Mouse (Mus musculus) kidney, embryonic 14.5 days (tissue): ENCODE measurements around the gene Fam166a. TPM values are rescaled to one million over a fixed set of nuclear protein-coding genes. Genes with fewer than 3 reads are reported as not detected.
A peak's percentile ranks its signal among the peaks of the same experiment; 100 is the strongest.

ENCODE experiments used
- ATAC-seq: fragments of 200-750 bp; cut with Nextera tagmentation; 2 replicates; pipeline ENCODE4 v1.8.0; 2017; ENCODE audit warnings: moderate number of reproducible peaks, mild to moderate bottlenecking, moderate TSS enrichment, moderate library complexity; ENCODE audit not compliant: low FRiP score, low TSS enrichment
- H3K27ac ChIP-seq: fragments of 300-500 bp; sonication (generic); 2 replicates; pipeline ENCODE4 v1.5.1; 2014; ENCODE audit warnings: low read depth, mild to moderate bottlenecking, low read length, moderate library complexity, mixed read lengths
- H3K27me3 ChIP-seq: fragments of 300-500 bp; sonication (generic); 2 replicates; pipeline ENCODE4 v1.6.1; 2014; ENCODE audit warnings: mild to moderate bottlenecking, low read length; ENCODE audit not compliant: control insufficient read depth, insufficient read depth
- H3K36me3 ChIP-seq: fragments of 300-500 bp; sonication (generic); 2 replicates; pipeline ENCODE4 v1.6.1; 2014; ENCODE audit warnings: low read length, mixed read lengths; ENCODE audit not compliant: control insufficient read depth, insufficient read depth
- H3K4me1 ChIP-seq: fragments of 300-500 bp; sonication (generic); 2 replicates; pipeline ENCODE4 v1.6.1; 2014; ENCODE audit warnings: low read length, mixed read lengths; ENCODE audit not compliant: control insufficient read depth, insufficient read depth
- H3K4me2 ChIP-seq: fragments of 300-500 bp; sonication (generic); replicated peaks from 2 replicates; pipeline ENCODE4 v1.6.1; 2014; ENCODE audit warnings: low read depth, mild to moderate bottlenecking, low read length
- H3K4me3 ChIP-seq: fragments of 300-500 bp; sonication (generic); 2 replicates; pipeline ENCODE4 v1.5.1; 2014; ENCODE audit warnings: mild to moderate bottlenecking, low read length
- H3K9ac ChIP-seq: fragments of 300-500 bp; sonication (generic); 2 replicates; pipeline ENCODE4 v1.6.1; 2014; ENCODE audit warnings: low read depth, mild to moderate bottlenecking, low read length, moderate library complexity
- H3K9me3 ChIP-seq: fragments of 300-500 bp; sonication (generic); 2 replicates; pipeline ENCODE4 v1.6.1; 2016; ENCODE audit warnings: low read length; ENCODE audit not compliant: control insufficient read depth
- WGBS: fragments of 180-500 bp; shearing (Covaris S2); extraction: QIAGEN DNeasy Blood & Tissue Kit; methylation state at CpG from one replicate; pipeline ENCODE4 v1.1.7; 2014; 5-methylcytosine and 5-hydroxymethylcytosine counted together
- polyA plus RNA-seq: library from polyadenylated mRNA; unstranded; fragments of >200 nt; fragmentation: Nextera tagmentation; extraction: Ambion mirVana; gene quantifications from 2 replicates; pipeline ENCODE4 v1.2.1, GENCODE M21; 2014

Gene Fam166a
- polyA plus RNA-seq, 1 experiment from 2014 or later, result 0.55 TPM

- no peak overlapping the region for H3K4me3 ChIP-seq
- ATAC-seq, result no peak
- no peaks in the 10 kb centered on the region for H3K9me3 ChIP-seq
- H3K27ac ChIP-seq, result peak overlapping the region; percentile 6; the same call in 1 of the 2 replicates
- H3K27me3 ChIP-seq, result no peaks in the 10 kb centered on the region
- H3K4me2 ChIP-seq, result no peak overlapping the region; the same call in 1 of the 2 replicates
- peaks cover 4% of the 10 kb centered on the region; the same call in 1 of the 2 replicates for H3K4me1 ChIP-seq
- WGBS, result 81% methylated on average over 5 of the region's 5 CpGs
- H3K36me3 ChIP-seq, result peaks cover 8% of the 10 kb centered on the region; the same call in 1 of the 2 replicates
- no peak overlapping the region for H3K9ac ChIP-seq
Measured at GRCm38 (mm10) chr2:25194006-25194405, 24.5 kb upstream of the Fam166a start.

- H3K27ac ChIP-seq, result no peak overlapping the region
- H3K36me3 ChIP-seq, result peaks cover 13% of the 10 kb centered on the region
- H3K9ac ChIP-seq, result peak overlapping the region; percentile 44
- H3K9me3 ChIP-seq, result no peaks in the 10 kb centered on the region
- peak overlapping the region; percentile 56; the same call in 1 of the 2 replicates for H3K4me2 ChIP-seq
- H3K4me3 ChIP-seq, result no peak overlapping the region
- H3K27me3 ChIP-seq, result no peaks in the 10 kb centered on the region
- 87% methylated on average over 17 of the region's 17 CpGs for WGBS
- no peak for ATAC-seq
- H3K4me1 ChIP-seq, result peaks cover 4% of the 10 kb centered on the region; the same call in 1 of the 2 replicates
Measured at GRCm38 (mm10) chr2:25194486-25195171, 23.9 kb upstream of the Fam166a start.

- peak overlapping the region; percentile 83; the same call in 1 of the 2 replicates for H3K27ac ChIP-seq
- peaks cover 4% of the 10 kb centered on the region; the same call in 1 of the 2 replicates for H3K4me1 ChIP-seq
- no peaks in the 10 kb centered on the region for H3K27me3 ChIP-seq
- WGBS, result 19% methylated on average over 55 of the region's 55 CpGs
- ATAC-seq, result 0 out of 2 replicates have a peak, but pooled peaks have one; percentile 13
- H3K9ac ChIP-seq, result peak overlapping the region; percentile 44; the same call in 1 of the 2 replicates
- peak overlapping the region; percentile 31 for H3K4me3 ChIP-seq
- peaks cover 22% of the 10 kb centered on the region for H3K36me3 ChIP-seq
- H3K9me3 ChIP-seq, result no peaks in the 10 kb centered on the region
- H3K4me2 ChIP-seq, result peak overlapping the region; percentile 56
Measured at GRCm38 (mm10) chr2:25195211-25196156, 23.1 kb upstream of the Fam166a start.

- H3K27me3 ChIP-seq, result no peaks in the 10 kb centered on the region
- H3K27ac ChIP-seq, result peak within 1 kb of the TSS; percentile 83
- H3K4me2 ChIP-seq, result peak within 1 kb of the TSS; percentile 56
- peak within 1 kb of the TSS; percentile 31 for H3K4me3 ChIP-seq
- peaks cover 4% of the 10 kb centered on the region; the same call in 1 of the 2 replicates for H3K4me1 ChIP-seq
- peaks cover 30% of the 10 kb centered on the region for H3K36me3 ChIP-seq
- peak; percentile 69 for ATAC-seq
- WGBS, result 12% methylated on average over 8 of the region's 8 CpGs
- no peaks in the 10 kb centered on the region for H3K9me3 ChIP-seq
- peak within 1 kb of the TSS; percentile 44; the same call in 1 of the 2 replicates for H3K9ac ChIP-seq
Measured at GRCm38 (mm10) chr2:25196172-25196954, 22.2 kb upstream of the Fam166a start, which contains the start of gene Tor4a. Tor4a (minus strand) TSS chr2:25196886.

DNA sequence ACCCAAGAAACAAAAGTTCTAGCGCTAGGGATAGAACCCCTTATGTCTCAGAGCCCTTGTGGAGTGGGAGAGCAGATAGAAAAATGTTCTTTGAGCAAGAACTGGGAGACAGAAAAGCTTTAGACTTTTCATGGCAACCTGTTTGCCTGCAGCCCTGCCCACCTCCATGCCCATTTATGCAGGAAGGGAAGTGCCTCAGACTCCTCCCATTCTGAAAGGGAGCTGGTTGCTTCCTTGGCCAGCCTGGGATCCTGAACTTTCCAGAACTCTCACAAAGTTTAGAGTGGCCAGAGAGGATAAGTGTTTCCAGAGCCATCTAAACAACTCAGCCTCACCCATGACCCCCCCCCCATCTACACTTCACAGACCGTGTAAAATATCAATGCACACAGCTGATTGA is 21.4 kb upstream of the Fam166a start:
- no peaks in the 10 kb centered on the region for H3K9me3 ChIP-seq
- H3K27ac ChIP-seq, result peak overlapping the region; percentile 83
- H3K4me2 ChIP-seq, result peak overlapping the region; percentile 56
- H3K4me1 ChIP-seq, result peaks cover 4% of the 10 kb centered on the region; the same call in 1 of the 2 replicates
- H3K9ac ChIP-seq, result no peak overlapping the region
- 26% methylated on average over 2 of the region's 2 CpGs for WGBS
- no peak overlapping the region for H3K4me3 ChIP-seq
- no peaks in the 10 kb centered on the region for H3K27me3 ChIP-seq
- peaks cover 39% of the 10 kb centered on the region for H3K36me3 ChIP-seq
- ATAC-seq, result no peak

DNA sequence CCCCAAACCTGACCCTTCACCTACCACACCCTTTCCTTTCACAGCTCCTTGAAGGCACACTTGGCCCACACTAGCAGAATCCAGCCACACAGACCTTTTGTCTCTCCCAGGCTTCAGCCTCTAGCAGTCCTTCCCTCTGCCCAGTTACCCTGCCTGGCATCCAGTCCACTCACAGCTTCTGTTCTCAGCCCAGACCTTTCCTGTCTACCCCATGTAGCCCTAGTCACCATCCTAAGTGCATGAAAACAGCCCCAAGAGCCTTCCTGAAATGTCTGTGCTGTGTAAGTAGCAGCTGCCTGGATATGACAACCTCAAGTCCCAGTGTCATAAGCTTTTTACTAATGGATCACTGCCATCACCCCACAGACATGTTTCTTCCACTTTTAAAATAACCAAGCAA is 20.6 kb upstream of the Fam166a start:
- no peak overlapping the region for H3K4me3 ChIP-seq
- peaks cover 4% of the 10 kb centered on the region; the same call in 1 of the 2 replicates for H3K4me1 ChIP-seq
- no peak overlapping the region for H3K27ac ChIP-seq
- no peaks in the 10 kb centered on the region for H3K27me3 ChIP-seq
- H3K36me3 ChIP-seq, result peaks cover 46% of the 10 kb centered on the region
- no peak overlapping the region for H3K4me2 ChIP-seq
- H3K9me3 ChIP-seq, result no peaks in the 10 kb centered on the region
- H3K9ac ChIP-seq, result no peak overlapping the region
- ATAC-seq, result no peak

GRCm38 (mm10) chr2:25200631-25201030 is 17.9 kb upstream of the Fam166a start:
- H3K36me3 ChIP-seq, result peaks cover 73% of the 10 kb centered on the region
- no peak overlapping the region for H3K4me2 ChIP-seq
- no peaks in the 10 kb centered on the region for H3K9me3 ChIP-seq
- H3K4me3 ChIP-seq, result no peak overlapping the region
- no peaks in the 10 kb centered on the region for H3K4me1 ChIP-seq
- ATAC-seq, result no peak
- no peak overlapping the region for H3K27ac ChIP-seq
- no peaks in the 10 kb centered on the region for H3K27me3 ChIP-seq
- H3K9ac ChIP-seq, result no peak overlapping the region
- WGBS, result 89% methylated on average over 2 of the region's 2 CpGs

GRCm38 (mm10) chr2:25203631-25204214 is 14.8 kb upstream of the Fam166a start:
- 68% methylated on average over 4 of the region's 4 CpGs for whole genome bisulfite sequencing
- Histone ChIP-seq H3K27me3 (no peaks in the 10 kb centered on the region), H3K4me1 (no peaks in the 10 kb centered on the region), H3K4me3 (no peak overlapping the region), H3K4me2 (no peak overlapping the region), H3K27ac (no peak overlapping the region), H3K9me3 (no peaks in the 10 kb centered on the region), H3K36me3 (peaks cover 93% of the 10 kb centered on the region), H3K9ac (no peak overlapping the region)
- ATAC-seq, result no peak; the same call in 1 of the 2 replicates
